In genomic region chr6:67200715-67201322, GRCm38 (mm10) we compare ENCODE assay signal across 9 mouse cellular contexts. TPM values are rescaled to one million over a fixed set of nuclear protein-coding genes. Genes with fewer than 3 reads are reported as not detected.
A peak's percentile ranks its signal among the peaks of the same experiment; 100 is the strongest.
DNase-seq lines count a peak whose midpoint lies in the region; ATAC-seq lines count a peak whose summit lies in the region.
"Had no signal": no experiment of that assay in that cellular context is flagged by ENCODE, and none has a peak within 500 bp of the region (broad histone marks: within the 10 kb centered on the region; RNA-seq: fewer than 3 reads in every experiment).

No protein-coding gene starts in this region.

- peak; percentile 76 for ATAC-seq in hindbrain, embryonic 16.5 days
- no peak for ATAC-seq in erythroblast, adult 5-6 weeks (replicated peaks; ENCODE audit: low FRiP score, poor library complexity, severe bottlenecking)

- DNase-seq in hindbrain, embryonic 10.5 days (ENCODE audit: low spot score): no peak
- DNase-seq in adrenal gland, postnatal 36 days: peak; percentile 14 to 30
- peak; percentile 41 for DNase-seq in cerebellum, adult 8-10 months
- peak; percentile 75 for DNase-seq in left cerebral cortex, postnatal 4 days
- DNase-seq in thymus, postnatal 25 days: no peak
- DNase-seq: liver; thymus, postnatal 14 days had no signal

- no peaks in the 10 kb centered on the region for H3K36me3 ChIP-seq in hindbrain, embryonic 16.5 days (ENCODE audit: control insufficient read depth, insufficient read depth, low read length)
- no peaks in the 10 kb centered on the region for H3K36me3 ChIP-seq in hindbrain, embryonic 10.5 days

- peaks cover 3% of the 10 kb centered on the region; the same call in 1 of the 2 replicates for H3K4me1 ChIP-seq in hindbrain, embryonic 16.5 days (ENCODE audit: control insufficient read depth, insufficient read depth, low read depth, low read length)
- no peaks in the 10 kb centered on the region for H3K4me1 ChIP-seq in hindbrain, embryonic 10.5 days (replicated peaks)

- no peak overlapping the region for H3K4me2 ChIP-seq in hindbrain, embryonic 16.5 days (ENCODE audit: low read length)

- H3K9me3 ChIP-seq in hindbrain, embryonic 16.5 days (ENCODE audit: control insufficient read depth, low read length): no peaks in the 10 kb centered on the region
- H3K9me3 ChIP-seq in hindbrain, embryonic 10.5 days: no peaks in the 10 kb centered on the region

- intact Hi-C loops in left cerebral cortex, postnatal 4 days (cut with DNase I): no loop called here

- no peaks in the 10 kb centered on the region for H3K27me3 ChIP-seq in hindbrain, embryonic 16.5 days (replicated peaks; ENCODE audit: control insufficient read depth, insufficient read depth, low read length)
- H3K27me3 ChIP-seq in hindbrain, embryonic 10.5 days (ENCODE audit: insufficient read depth, poor library complexity, severe bottlenecking): no peaks in the 10 kb centered on the region

- 30% methylated on average over 5 of the region's 5 CpGs for WGBS in hindbrain, embryonic 16.5 days
- WGBS in hindbrain, embryonic 10.5 days: 40% methylated on average over 5 of the region's 5 CpGs

- H3K9ac ChIP-seq in hindbrain, embryonic 16.5 days (ENCODE audit: low read depth, low read length): no peak overlapping the region

- no peak overlapping the region for H3K4me3 ChIP-seq in hindbrain, embryonic 16.5 days (ENCODE audit: low read length)
- no peak overlapping the region for H3K4me3 ChIP-seq in hindbrain, embryonic 10.5 days

- H3K27ac ChIP-seq in hindbrain, embryonic 16.5 days (ENCODE audit: low read depth, low read length): no peak overlapping the region; the same call in 1 of the 2 replicates
- no peak overlapping the region for H3K27ac ChIP-seq in hindbrain, embryonic 10.5 days

RNA-seq across cellular contexts. Expression of gene Serbp1, which starts 37.2 kb away (rescaled TPM):
- 277 and 281 TPM in 2 replicates for polyA plus RNA-seq in hindbrain, embryonic 16.5 days (2015; fragmentation: Nextera tagmentation; extraction: Ambion mirVana)
- 346 and 483 TPM in 2 replicates for polyA plus RNA-seq in hindbrain, embryonic 10.5 days (2016; fragmentation: Nextera tagmentation; extraction: Ambion mirVana)
- 100 to 1,000 TPM; 287 to 329 TPM for total RNA-seq in adrenal gland, postnatal 36 days (2021)
- 100 to 1,000 TPM; 284 to 314 TPM for total RNA-seq in left cerebral cortex, postnatal 4 days (2021)
- 288 and 330 TPM in 2 replicates for total RNA-seq in erythroblast, adult 5-6 weeks (2015; ENCODE audit: low replicate concordance)
- total RNA-seq in erythroblast, adult 5-6 weeks (2017; ENCODE audit: low replicate concordance): 416 and 434 TPM in 2 replicates

Comparison
In these comparisons a context has a peak if more than half of its experiments do, and no peak if none do; other contexts are left out.
1. DNase-seq: peak in adrenal gland, postnatal 36 days (2 of 2), cerebellum, adult 8-10 months (single experiment) and left cerebral cortex, postnatal 4 days (single experiment); none in hindbrain, embryonic 10.5 days (single experiment) and thymus, postnatal 25 days (single experiment).